Mouse (Mus musculus) spleen, postnatal 36 days (tissue): Measurements from ENCODE around the gene Foxp1.

Experiments used
- DNase-seq, 2 experiments: peaks; one replicate each; pipeline ENCODE4 v3.0.0; 2022; ENCODE audit warnings: low spot score in 2 of 2, mixed read lengths in 1 of 2

Gene Foxp1

GRCm38 (mm10) chr6:99388741-99389675 is 133.5 kb downstream of the Foxp1 start:
- peak; percentile 82 to 85 for DNase-seq

DNA sequence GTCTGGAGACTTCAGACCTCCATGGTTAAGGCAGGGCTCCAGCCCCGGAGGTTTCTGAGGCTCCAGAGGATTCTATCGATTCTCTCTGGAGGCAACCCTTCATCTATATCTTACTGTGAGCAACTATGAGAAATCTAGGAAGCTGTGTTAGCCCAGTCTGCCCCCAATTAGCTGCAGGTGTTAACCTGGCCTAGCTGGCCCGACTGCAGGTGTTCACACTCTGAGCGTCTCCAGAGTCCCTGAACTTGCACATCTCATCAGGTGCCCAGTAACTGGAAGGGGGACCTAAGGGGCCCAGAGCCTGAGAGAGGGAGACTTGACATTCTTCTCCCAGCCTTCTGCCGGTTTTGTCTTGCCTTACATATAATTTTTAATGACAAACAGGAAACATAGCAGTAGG is 134.5 kb downstream of the Foxp1 start:
- DNase-seq = no peak

DNA sequence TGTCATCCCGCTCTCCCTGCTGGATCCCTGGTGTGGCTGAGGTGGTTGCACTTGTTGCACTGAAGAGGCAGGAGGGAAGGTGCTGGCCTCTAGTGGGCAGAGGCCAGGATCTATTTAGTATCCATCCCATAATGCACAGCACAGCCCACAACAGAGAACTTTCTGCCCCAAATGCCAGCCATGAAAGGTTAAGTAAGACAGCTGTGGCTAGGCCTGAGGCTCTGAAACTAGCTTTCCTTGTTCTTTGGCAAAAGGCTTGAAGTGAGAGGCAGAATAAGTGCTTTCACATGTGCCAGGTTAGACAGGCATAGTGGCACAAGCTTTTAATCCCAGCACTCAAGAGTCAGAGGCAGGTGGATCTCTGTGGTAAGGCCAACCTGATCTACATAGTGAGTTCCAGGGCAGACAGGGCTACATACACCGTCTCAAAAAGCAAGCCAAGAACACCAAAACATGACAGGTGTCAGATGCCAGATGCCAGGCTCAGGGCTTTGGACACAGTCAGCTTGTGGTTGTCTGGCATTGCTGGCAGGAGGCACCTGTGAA is 137.4 kb downstream of the Foxp1 start:
- DNase-seq = peak; percentile 57 to 58

GRCm38 (mm10) chr6:99383846-99384472 is 138.6 kb downstream of the Foxp1 start:
- DNase-seq = no peak

- DNase-seq = peak; percentile 55 to 59
Measured at GRCm38 (mm10) chr6:99380146-99380545, 142.4 kb downstream of the Foxp1 start.

DNA sequence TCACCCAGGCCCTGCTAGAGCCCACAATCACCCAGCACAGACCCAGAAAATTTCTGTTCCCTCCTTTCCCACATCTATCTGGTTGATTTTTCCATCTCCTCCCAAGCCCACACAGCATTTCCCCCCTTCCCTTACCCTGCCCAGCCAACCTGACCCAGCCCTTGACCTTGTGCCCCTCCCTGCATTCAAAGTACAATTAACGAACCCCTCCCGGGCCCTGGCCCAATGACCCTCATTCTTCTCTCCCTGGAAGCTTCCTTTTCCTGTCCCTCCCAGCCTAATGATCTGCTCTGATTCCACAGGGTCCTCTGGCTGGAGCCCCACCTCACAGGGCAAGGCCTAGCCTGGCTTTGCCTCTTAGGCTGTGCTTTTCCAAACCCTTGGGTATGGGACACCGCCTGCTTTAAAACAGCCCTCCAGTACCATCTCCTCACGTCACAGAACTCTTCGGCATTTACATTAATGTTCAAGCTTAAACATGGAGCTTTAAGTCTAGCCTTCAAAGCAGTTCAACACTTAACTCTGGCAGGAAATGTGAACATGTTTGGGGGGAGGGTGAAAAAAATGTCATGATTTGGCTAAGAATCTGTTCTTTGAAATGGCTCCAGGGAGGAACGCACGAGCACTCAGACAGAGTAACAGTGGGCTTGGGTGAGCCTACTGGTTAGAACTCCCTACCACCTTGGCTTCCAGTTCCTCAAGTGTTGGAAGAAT is 143.4 kb downstream of the Foxp1 start:
- no peak for DNase-seq

GRCm38 (mm10) chr6:99377716-99378115 is 144.8 kb downstream of the Foxp1 start:
- no peak for DNase-seq

- no peak for DNase-seq
Measured at GRCm38 (mm10) chr6:99377131-99377530, 145.4 kb downstream of the Foxp1 start.

DNA sequence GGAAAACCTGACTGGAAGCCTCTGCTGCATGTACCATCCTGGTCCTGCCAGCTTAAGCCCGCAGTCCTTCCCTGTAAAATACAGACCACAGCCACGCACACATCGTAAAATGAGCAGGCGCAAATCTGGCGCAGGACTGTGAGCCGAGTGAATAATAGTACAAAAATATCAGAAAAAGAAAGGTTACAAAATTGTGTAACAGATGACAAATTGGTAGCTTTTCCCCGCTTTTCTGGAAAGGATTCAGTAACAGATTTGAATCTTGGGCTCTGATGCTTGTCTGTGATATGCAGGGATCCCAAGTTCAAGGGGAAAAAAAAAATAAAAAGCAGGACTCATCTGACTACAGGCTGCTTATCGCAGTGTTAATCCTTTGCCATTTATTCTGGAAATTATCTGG is 145.8 kb downstream of the Foxp1 start:
- DNase-seq = no peak

- DNase-seq = peak; percentile 60
Measured at GRCm38 (mm10) chr6:99375865-99376264, 146.7 kb downstream of the Foxp1 start.

DNA sequence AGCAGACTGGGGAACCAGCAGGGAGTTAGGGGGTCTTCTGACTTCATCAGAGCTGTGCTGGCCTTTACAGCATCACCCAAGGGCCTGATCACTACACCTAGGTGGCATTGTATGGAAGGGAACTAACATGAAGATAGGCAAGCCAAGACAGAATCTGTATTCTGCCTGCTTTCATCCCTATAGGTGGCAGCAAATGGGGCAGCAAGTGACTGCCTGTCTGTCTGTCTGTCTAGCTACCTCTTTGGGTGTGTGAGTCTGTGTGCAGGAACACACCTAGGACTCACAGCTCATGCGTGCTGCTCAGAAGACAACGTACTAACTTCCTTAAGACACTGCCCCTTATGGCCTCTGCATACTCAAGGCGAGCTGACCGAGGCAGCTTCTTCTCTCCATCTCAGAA is 147.1 kb downstream of the Foxp1 start:
- peak in 1 of 2 experiments; percentile 34 for DNase-seq

DNA sequence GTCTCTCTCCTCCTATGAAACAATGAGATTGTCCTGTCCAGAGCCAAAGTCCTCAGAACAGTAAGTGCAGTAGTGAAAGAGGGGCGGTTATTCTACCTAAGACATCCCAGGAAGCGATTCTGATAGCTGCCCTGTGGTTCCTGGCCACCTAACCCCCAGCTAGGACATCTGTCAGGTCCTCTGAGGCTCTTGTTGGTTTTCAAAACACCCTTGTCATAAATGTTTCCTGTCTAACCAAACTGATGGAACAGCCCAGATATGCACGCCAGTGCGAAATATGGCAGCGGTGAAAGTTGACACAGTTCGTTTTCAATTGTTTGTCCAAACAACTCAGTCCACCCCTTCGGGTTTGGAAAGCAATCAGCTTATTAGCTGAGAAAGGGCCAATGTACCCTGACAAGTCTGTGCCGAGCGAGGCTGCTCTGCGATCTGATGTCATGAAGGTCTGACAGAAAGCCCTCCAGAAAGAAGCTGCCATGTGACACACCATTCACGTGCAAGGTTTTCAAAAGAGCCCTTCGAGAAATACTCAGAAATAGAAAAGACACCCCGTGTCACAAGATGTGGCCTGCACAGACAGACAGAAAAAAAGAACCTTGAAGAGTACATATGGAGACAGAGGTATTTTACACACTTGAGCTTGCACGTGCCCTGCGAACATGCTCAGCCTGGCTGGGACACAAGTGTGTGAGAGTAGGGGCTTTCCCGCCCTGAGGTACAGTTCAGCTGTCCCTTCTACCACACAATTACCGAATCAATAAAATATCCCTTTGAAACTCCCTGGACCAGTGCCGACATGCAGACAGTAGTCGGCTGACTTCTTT is 147.9 kb downstream of the Foxp1 start:
- DNase-seq = peak; percentile 43 to 49

GRCm38 (mm10) chr6:99372427-99372826 is 150.1 kb downstream of the Foxp1 start:
- DNase-seq = no peak

DNA sequence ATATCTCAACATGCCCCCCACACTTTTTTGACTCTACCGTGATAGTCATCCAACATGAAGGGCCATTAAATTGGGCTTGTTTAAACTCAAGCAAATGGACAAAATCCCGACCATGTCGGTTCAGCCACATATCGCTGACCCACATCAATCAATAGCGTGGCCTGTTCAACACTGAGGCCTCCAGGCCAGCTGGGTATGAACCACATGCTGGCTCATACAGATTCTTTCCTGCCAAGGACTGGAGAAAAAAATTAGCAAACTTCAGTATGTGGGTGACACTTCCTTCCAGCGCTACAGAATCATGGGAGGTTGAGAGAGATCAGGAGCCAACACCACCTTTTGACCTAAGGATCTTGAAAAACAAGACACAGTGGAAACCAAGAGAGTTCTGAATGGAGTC is 150.5 kb downstream of the Foxp1 start:
- DNase-seq = no peak

GRCm38 (mm10) chr6:99369931-99370330 is 152.6 kb downstream of the Foxp1 start:
- no peak for DNase-seq

- no peak for DNase-seq
Measured at GRCm38 (mm10) chr6:99369156-99369555, 153.4 kb downstream of the Foxp1 start.

GRCm38 (mm10) chr6:99368118-99368753 is 154.3 kb downstream of the Foxp1 start:
- DNase-seq = no peak

DNA sequence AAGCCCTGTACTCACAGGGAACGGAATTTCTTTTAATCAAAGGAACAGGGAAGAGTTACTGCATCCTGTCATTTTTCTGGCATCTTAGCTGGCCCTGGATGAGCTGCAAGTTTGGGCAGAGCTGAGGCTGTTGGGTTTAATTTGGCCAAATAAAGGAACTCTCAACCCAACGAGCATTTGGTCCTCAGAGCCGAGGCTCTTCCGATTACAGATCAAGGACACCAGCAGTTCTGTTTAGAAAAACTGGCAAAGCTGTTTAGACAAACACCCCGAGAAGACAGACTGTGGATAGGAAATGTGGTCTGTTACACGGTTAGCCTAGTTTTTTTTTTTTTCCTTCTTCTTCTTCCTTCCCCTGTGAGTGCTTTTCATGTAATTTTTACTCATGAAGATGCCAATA is 158.0 kb downstream of the Foxp1 start:
- no peak for DNase-seq

- DNase-seq = no peak
Measured at GRCm38 (mm10) chr6:99360581-99360980, 161.9 kb downstream of the Foxp1 start.

DNA sequence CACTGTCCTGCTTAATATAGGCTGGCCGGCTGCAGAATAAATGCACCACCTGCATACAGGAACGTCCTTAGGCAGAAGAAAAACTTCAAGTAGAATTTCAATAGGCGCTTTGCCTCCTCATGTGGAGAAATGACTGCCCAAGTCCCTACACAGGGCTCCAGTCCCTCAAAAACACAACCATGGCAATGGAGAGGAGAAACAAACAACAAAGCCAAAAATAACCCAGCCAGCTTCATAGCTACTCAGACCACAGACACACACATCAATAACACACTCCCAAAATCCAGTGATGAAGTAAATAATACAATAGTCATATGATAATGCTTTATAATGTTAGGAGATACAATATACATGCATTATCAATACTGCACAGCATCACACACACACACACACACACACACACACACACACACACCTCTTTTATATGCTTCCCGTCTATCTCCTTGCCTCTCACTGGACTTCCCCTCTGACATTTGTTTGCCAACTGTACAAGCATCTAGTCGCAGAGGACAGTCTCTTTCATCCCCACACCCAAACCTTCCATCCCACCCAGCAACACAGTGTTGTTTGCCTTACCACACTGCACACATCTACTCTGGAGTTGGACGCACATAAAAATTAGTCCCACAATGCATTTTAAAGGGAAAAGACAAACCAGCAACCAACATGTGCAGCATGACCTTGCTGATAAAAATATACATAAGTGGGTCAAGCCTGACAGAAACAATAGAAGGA is 162.6 kb downstream of the Foxp1 start:
- no peak for DNase-seq
